Mouse (Mus musculus): Measurements from ENCODE around the gene Fut9.
A peak's percentile ranks its signal among the peaks of the same experiment; 100 is the strongest.

Fut9 gene

GRCm38 (mm10) chr4:25799476-25800283, at the start of gene Fut9:
TSS of gene Fut9 (minus strand) at chr4:25800244.
- DNase-seq (ENCODE audit: low spot score) = peak; percentile 2

- no peak for DNase-seq (ENCODE audit: low spot score)
Measured at GRCm38 (mm10) chr4:25815783-25816182, 15.7 kb upstream of the Fut9 start.

- no peak for DNase-seq (ENCODE audit: low spot score)
Measured at GRCm38 (mm10) chr4:25813340-25813739, 13.3 kb upstream of the Fut9 start.

- DNase-seq (ENCODE audit: low spot score) = no peak
Measured at GRCm38 (mm10) chr4:25810058-25810457, 10.0 kb upstream of the Fut9 start.

GRCm38 (mm10) chr4:25801751-25802150, 1.7 kb upstream of the Fut9 start:
- no peak for DNase-seq (ENCODE audit: low spot score)

- DNase-seq (ENCODE audit: low spot score) = no peak
Measured at GRCm38 (mm10) chr4:25800284-25800616, 206 bp upstream of the Fut9 start.

GRCm38 (mm10) chr4:25799051-25799475, 981 bp downstream of the Fut9 start:
- no peak for DNase-seq (ENCODE audit: low spot score)

- no peak for DNase-seq (ENCODE audit: low spot score)
Measured at GRCm38 (mm10) chr4:25798412-25798811, 1.6 kb downstream of the Fut9 start.

- DNase-seq (ENCODE audit: low spot score) = no peak
Measured at GRCm38 (mm10) chr4:25796149-25796548, 3.9 kb downstream of the Fut9 start.

GRCm38 (mm10) chr4:25785276-25785675, 14.8 kb downstream of the Fut9 start:
- no peak for DNase-seq (ENCODE audit: low spot score)

- DNase-seq (ENCODE audit: low spot score) = no peak
Measured at GRCm38 (mm10) chr4:25768657-25769056, 31.4 kb downstream of the Fut9 start.

GRCm38 (mm10) chr4:25763091-25763490, 37.0 kb downstream of the Fut9 start:
- no peak for DNase-seq (ENCODE audit: low spot score)

GRCm38 (mm10) chr4:25757909-25758548, 42.0 kb downstream of the Fut9 start:
- no peak for DNase-seq (ENCODE audit: low spot score)

GRCm38 (mm10) chr4:25741553-25741952, 58.5 kb downstream of the Fut9 start:
- no peak for DNase-seq (ENCODE audit: low spot score)

GRCm38 (mm10) chr4:25738782-25739181, 61.3 kb downstream of the Fut9 start:
- no peak for DNase-seq (ENCODE audit: low spot score)

- no peak for DNase-seq (ENCODE audit: low spot score)
Measured at GRCm38 (mm10) chr4:25721576-25721975, 78.5 kb downstream of the Fut9 start.

- no peak for DNase-seq (ENCODE audit: low spot score)
Measured at GRCm38 (mm10) chr4:25713907-25714306, 86.1 kb downstream of the Fut9 start.

- no peak for DNase-seq (ENCODE audit: low spot score)
Measured at GRCm38 (mm10) chr4:25684976-25685375, 115.1 kb downstream of the Fut9 start.

- no peak for DNase-seq (ENCODE audit: low spot score)
Measured at GRCm38 (mm10) chr4:25664196-25664595, 135.8 kb downstream of the Fut9 start.

GRCm38 (mm10) chr4:25661204-25661727, 138.8 kb downstream of the Fut9 start:
- DNase-seq (ENCODE audit: low spot score) = no peak

GRCm38 (mm10) chr4:25658792-25659191, 141.3 kb downstream of the Fut9 start:
- no peak for DNase-seq (ENCODE audit: low spot score)

- no peak for DNase-seq (ENCODE audit: low spot score)
Measured at GRCm38 (mm10) chr4:25651902-25652301, 148.1 kb downstream of the Fut9 start.

GRCm38 (mm10) chr4:25648107-25648506, 151.9 kb downstream of the Fut9 start:
- DNase-seq (ENCODE audit: low spot score) = no peak
